Mouse (Mus musculus) v-Abl transformed pro-B cells (cell line): Measurements from ENCODE around the gene Tmc6.

Experiments used
- in situ Hi-C, 2 experiments: fragments of 400-800 bp; cut with MboI; formaldehyde crosslinking; loops; one replicate each; pipeline ENCODE4 v1.15.1; 2025; ENCODE audit not compliant: unreplicated experiment in 2 of 2

Gene Tmc6

GRCm38 (mm10) chr11:117724604-117725301 lies 57.2 kb downstream of the Tmc6 start:
- in situ Hi-C loops, result no loop called here

GRCm38 (mm10) chr11:117718838-117719237 lies 63.2 kb downstream of the Tmc6 start:
- in situ Hi-C loops, result no loop called here
